Mouse (Mus musculus) forebrain, embryonic 12.5 days (tissue): ENCODE results near the gene 4930558K02Rik. TPM values are rescaled to one million over a fixed set of nuclear protein-coding genes. Genes with fewer than 3 reads are reported as not detected.

Experiments
- ATAC-seq: fragments of 200-750 bp; cut with Nextera tagmentation; 2 replicates; pipeline ENCODE4 v1.8.0; 2017; ENCODE audit warnings: moderate TSS enrichment; ENCODE audit not compliant: low FRiP score
- H3K27ac ChIP-seq: fragments of 300-500 bp; sonication (generic); 2 replicates; pipeline ENCODE4 v1.5.1; 2016; ENCODE audit warnings: mild to moderate bottlenecking
- H3K27me3 ChIP-seq: fragments of 300-500 bp; sonication (generic); 2 replicates; pipeline ENCODE4 v1.6.1; 2016; ENCODE audit warnings: mild to moderate bottlenecking
- H3K36me3 ChIP-seq: fragments of 300-500 bp; sonication (generic); replicated peaks from 2 replicates; pipeline ENCODE4 v1.6.1; 2016; ENCODE audit warnings: mild to moderate bottlenecking
- H3K4me1 ChIP-seq: fragments of 300-500 bp; sonication (generic); 2 replicates; pipeline ENCODE4 v1.6.1; 2016
- H3K4me2 ChIP-seq: fragments of 300-500 bp; sonication (generic); 2 replicates; pipeline ENCODE4 v1.6.1; 2016; ENCODE audit warnings: mild to moderate bottlenecking, moderate library complexity
- H3K4me3 ChIP-seq: fragments of 300-500 bp; sonication (generic); replicated peaks from 2 replicates; pipeline ENCODE4 v1.5.1; 2016; ENCODE audit warnings: mild to moderate bottlenecking
- H3K9ac ChIP-seq: fragments of 300-500 bp; sonication (generic); 2 replicates; pipeline ENCODE4 v1.6.1; 2016; ENCODE audit warnings: mild to moderate bottlenecking
- H3K9me3 ChIP-seq: fragments of 300-500 bp; sonication (generic); 2 replicates; pipeline ENCODE4 v1.6.1; 2016
- WGBS: fragments of 180-500 bp; shearing (Covaris S2); methylation state at CpG from one replicate; pipeline ENCODE4 v1.1.7; 2016; 5-methylcytosine and 5-hydroxymethylcytosine counted together
- polyA plus RNA-seq: library from polyadenylated mRNA; unstranded; fragments of >200 nt; fragmentation: Nextera tagmentation; extraction: Ambion mirVana; gene quantifications from 2 replicates; pipeline ENCODE4 v1.2.1, GENCODE M21; 2016

The 4930558K02Rik gene
- polyA plus RNA-seq, 1 experiment from 2014 or later = not detected

GRCm38 (mm10) chr1:161907795-161908457 lies 71.5 kb downstream of the 4930558K02Rik start:
- no peaks in the 10 kb centered on the region for H3K9me3 ChIP-seq
- no peaks in the 10 kb centered on the region for H3K36me3 ChIP-seq

GRCm38 (mm10) chr1:161907111-161907510 lies 72.3 kb downstream of the 4930558K02Rik start:
- 92% methylated on average over 4 of the region's 4 CpGs for WGBS
- Histone ChIP-seq H3K27me3 (no peaks in the 10 kb centered on the region), H3K4me2 (no peak overlapping the region), H3K4me1 (no peaks in the 10 kb centered on the region), H3K9ac (no peak overlapping the region), H3K9me3 (no peaks in the 10 kb centered on the region), H3K27ac (no peak overlapping the region), H3K4me3 (no peak overlapping the region), H3K36me3 (no peaks in the 10 kb centered on the region)
- ATAC-seq = no peak

More at GRCm38 (mm10) chr1:161907795-161908457, 71.5 kb downstream of the 4930558K02Rik start:
- Histone ChIP-seq H3K4me1 (no peaks in the 10 kb centered on the region), H3K27ac (no peak overlapping the region), H3K27me3 (no peaks in the 10 kb centered on the region), H3K4me2 (no peak overlapping the region), H3K4me3 (no peak overlapping the region), H3K9ac (no peak overlapping the region)
- 85% methylated on average over 2 of the region's 2 CpGs for WGBS
- ATAC-seq = no peak

GRCm38 (mm10) chr1:161902692-161903452 lies 76.6 kb downstream of the 4930558K02Rik start:
- Histone ChIP-seq H3K9ac (no peak overlapping the region), H3K4me1 (no peaks in the 10 kb centered on the region), H3K36me3 (no peaks in the 10 kb centered on the region), H3K9me3 (no peaks in the 10 kb centered on the region), H3K4me2 (no peak overlapping the region), H3K27ac (no peak overlapping the region), H3K27me3 (no peaks in the 10 kb centered on the region), H3K4me3 (no peak overlapping the region)
- no peak for ATAC-seq
- WGBS = 82% methylated on average over 9 of the region's 9 CpGs

GRCm38 (mm10) chr1:161900129-161900528 lies 79.3 kb downstream of the 4930558K02Rik start:
- Histone ChIP-seq H3K9ac (no peak overlapping the region), H3K4me1 (no peaks in the 10 kb centered on the region), H3K9me3 (no peaks in the 10 kb centered on the region), H3K27me3 (no peaks in the 10 kb centered on the region), H3K4me2 (no peak overlapping the region), H3K27ac (no peak overlapping the region), H3K36me3 (no peaks in the 10 kb centered on the region), H3K4me3 (no peak overlapping the region)
- WGBS = 56% methylated on average over 2 of the region's 2 CpGs
- no peak for ATAC-seq

GRCm38 (mm10) chr1:161897235-161897634 lies 82.2 kb downstream of the 4930558K02Rik start:
- H3K4me1 ChIP-seq = no peaks in the 10 kb centered on the region
- H3K27me3 ChIP-seq = no peaks in the 10 kb centered on the region
- H3K9ac ChIP-seq = no peak overlapping the region
- H3K9me3 ChIP-seq = no peaks in the 10 kb centered on the region
- H3K4me3 ChIP-seq = no peak overlapping the region
- no peak overlapping the region for H3K4me2 ChIP-seq
- 88% methylated on average over 8 of the region's 8 CpGs for WGBS
- ATAC-seq = no peak
- no peaks in the 10 kb centered on the region for H3K36me3 ChIP-seq
- no peak overlapping the region for H3K27ac ChIP-seq

GRCm38 (mm10) chr1:161896130-161896529 lies 83.3 kb downstream of the 4930558K02Rik start:
- 81% methylated on average over 10 of the region's 10 CpGs for WGBS
- Histone ChIP-seq H3K9ac (no peak overlapping the region), H3K4me1 (no peaks in the 10 kb centered on the region), H3K4me2 (no peak overlapping the region), H3K9me3 (no peaks in the 10 kb centered on the region), H3K4me3 (no peak overlapping the region), H3K36me3 (no peaks in the 10 kb centered on the region), H3K27me3 (no peaks in the 10 kb centered on the region), H3K27ac (no peak overlapping the region)
- no peak for ATAC-seq

GRCm38 (mm10) chr1:161895014-161895413 lies 84.4 kb downstream of the 4930558K02Rik start:
- Histone ChIP-seq H3K4me1 (no peaks in the 10 kb centered on the region), H3K36me3 (no peaks in the 10 kb centered on the region), H3K4me2 (no peak overlapping the region), H3K27ac (no peak overlapping the region), H3K9ac (no peak overlapping the region), H3K9me3 (no peaks in the 10 kb centered on the region), H3K27me3 (no peaks in the 10 kb centered on the region), H3K4me3 (no peak overlapping the region)
- 95% methylated on average over 3 of the region's 3 CpGs for WGBS
- ATAC-seq = no peak

GRCm38 (mm10) chr1:161894553-161894952 lies 84.9 kb downstream of the 4930558K02Rik start:
- Histone ChIP-seq H3K4me3 (no peak overlapping the region), H3K27ac (no peak overlapping the region), H3K4me1 (no peaks in the 10 kb centered on the region), H3K9ac (no peak overlapping the region), H3K36me3 (no peaks in the 10 kb centered on the region), H3K4me2 (no peak overlapping the region), H3K27me3 (no peaks in the 10 kb centered on the region), H3K9me3 (no peaks in the 10 kb centered on the region)
- 77% methylated on average over 2 of the region's 2 CpGs for WGBS
- ATAC-seq = no peak

GRCm38 (mm10) chr1:161894126-161894525 lies 85.3 kb downstream of the 4930558K02Rik start:
- Histone ChIP-seq H3K4me2 (no peak overlapping the region), H3K9ac (no peak overlapping the region), H3K36me3 (no peaks in the 10 kb centered on the region), H3K9me3 (no peaks in the 10 kb centered on the region), H3K27ac (no peak overlapping the region), H3K27me3 (no peaks in the 10 kb centered on the region), H3K4me3 (no peak overlapping the region), H3K4me1 (no peaks in the 10 kb centered on the region)
- no peak for ATAC-seq
- WGBS = 87% methylated on average over 2 of the region's 2 CpGs

Other genes starting within 250 kb of the 4930558K02Rik start
- gene Fasl, start 191.1 kb downstream of the 4930558K02Rik start, polyA plus RNA-seq = not detected in 2 replicates
- 29.2 and 32.3 TPM in 2 replicates for gene Suco, start 103.0 kb downstream of the 4930558K02Rik start, polyA plus RNA-seq
- 29.1 and 29.4 TPM in 2 replicates for gene Pigc, start 10.4 kb downstream of the 4930558K02Rik start, polyA plus RNA-seq